Mouse (Mus musculus) cerebellum, adult 2 months (tissue): ENCODE data around the gene Runx1. TPM values are rescaled to one million over a fixed set of nuclear protein-coding genes. Genes with fewer than 3 reads are reported as not detected.

ENCODE experiments used
- DNase-seq, 2 experiments: peaks; one replicate each; pipeline ENCODE4 v3.0.0; 2021
- H3K27ac ChIP-seq: fragments of 200-500 bp; 2 replicates; pipeline ENCODE4 v1.5.1; 2012; ENCODE audit warnings: low read length, control low read depth, inconsistent platforms; ENCODE audit not compliant: insufficient read depth
- H3K27me3 ChIP-seq: fragments of 200-500 bp; 2 replicates; pipeline ENCODE4 v1.6.1; 2012; ENCODE audit warnings: inconsistent platforms, mild to moderate bottlenecking, low read length, moderate library complexity; ENCODE audit not compliant: control insufficient read depth, insufficient read depth
- H3K4me1 ChIP-seq: fragments of 200-500 bp; 2 replicates; pipeline ENCODE4 v1.6.1; 2011; ENCODE audit warnings: low read length; ENCODE audit not compliant: control insufficient read depth, insufficient read depth
- H3K4me3 ChIP-seq: fragments of 200-500 bp; replicated peaks from 2 replicates; pipeline ENCODE3; 2011; ENCODE audit warnings: mild to moderate bottlenecking, low read depth, low read length, control low read depth; ENCODE audit not compliant: insufficient read depth
- CTCF ChIP-seq: fragments of 200-500 bp; IDR thresholded peaks from 2 replicates; pipeline ENCODE4 v1.5.1; 2011; ENCODE audit warnings: low read depth, mild to moderate bottlenecking, control low read depth, low read length, moderate library complexity, borderline replicate concordance; ENCODE audit not compliant: insufficient read depth
- POLR2A ChIP-seq: fragments of 200-500 bp; IDR thresholded peaks from 2 replicates; pipeline ENCODE4 v1.6.1; 2011; ENCODE audit warnings: low read length, control low read depth, borderline replicate concordance; ENCODE audit not compliant: insufficient read depth
- WGBS: fragments of 180-500 bp; shearing (Covaris S2); methylation state at CpG from one replicate; pipeline ENCODE4 v1.1.7; 2018; 5-methylcytosine and 5-hydroxymethylcytosine counted together
- polyA plus RNA-seq: library from polyadenylated mRNA; depleted of rRNA; stranded (reverse); fragments of >200 nt; gene quantifications from 2 replicates; pipeline ENCODE4 v1.2.3, GENCODE M21; 2012

Runx1 gene
- polyA plus RNA-seq, 1 experiment: 0.52 TPM

- H3K4me1 ChIP-seq: no peaks in the 10 kb centered on the region
- H3K27ac ChIP-seq: no peak overlapping the region
- H3K27me3 ChIP-seq: no peaks in the 10 kb centered on the region
- 92% methylated on average over 2 of the region's 2 CpGs for WGBS
- no peak for DNase-seq
- no peak overlapping the region for H3K4me3 ChIP-seq
- TF ChIP-seq POLR2A (no peak), CTCF (no peak)
These were observed 10.8 kb downstream of the Runx1 start for GRCm38 (mm10) chr16:92815195-92815527.

- 86% methylated on average over 5 of the region's 5 CpGs for WGBS
- no peak overlapping the region for H3K27ac ChIP-seq
- no peaks in the 10 kb centered on the region for H3K27me3 ChIP-seq
- no peak for TF ChIP-seq POLR2A
- no peaks in the 10 kb centered on the region for H3K4me1 ChIP-seq
- H3K4me3 ChIP-seq: no peak overlapping the region
- DNase-seq: no peak
These were observed 11.4 kb downstream of the Runx1 start for GRCm38 (mm10) chr16:92814366-92815194.

GRCm38 (mm10) chr16:92812405-92812804 is 13.5 kb downstream of the Runx1 start:
- TF ChIP-seq CTCF: no peak
- TF ChIP-seq POLR2A: no peak
- no peak overlapping the region for H3K4me3 ChIP-seq
- no peaks in the 10 kb centered on the region for H3K4me1 ChIP-seq
- H3K27ac ChIP-seq: no peak overlapping the region
- 83% methylated on average over 3 of the region's 3 CpGs for WGBS
- no peaks in the 10 kb centered on the region for H3K27me3 ChIP-seq
- DNase-seq: no peak

GRCm38 (mm10) chr16:92810568-92811240 is 15.2 kb downstream of the Runx1 start:
- WGBS: 95% methylated on average over 8 of the region's 8 CpGs
- no peak for TF ChIP-seq POLR2A
- no peak for TF ChIP-seq CTCF
- Histone ChIP-seq H3K27ac (no peak overlapping the region), H3K27me3 (no peaks in the 10 kb centered on the region), H3K4me1 (no peaks in the 10 kb centered on the region), H3K4me3 (no peak overlapping the region)
- DNase-seq: no peak

- TF ChIP-seq POLR2A: no peak
- TF ChIP-seq CTCF: no peak
- WGBS: 84% methylated on average over 8 of the region's 8 CpGs
- Histone ChIP-seq H3K27ac (no peak overlapping the region), H3K27me3 (no peaks in the 10 kb centered on the region), H3K4me3 (no peak overlapping the region), H3K4me1 (no peaks in the 10 kb centered on the region)
- DNase-seq: no peak
These were observed 18.2 kb downstream of the Runx1 start for GRCm38 (mm10) chr16:92807772-92808171.

- TF ChIP-seq POLR2A (no peak), CTCF (no peak)
- no peak overlapping the region for H3K27ac ChIP-seq
- WGBS: 92% methylated on average over 7 of the region's 7 CpGs
- no peak for DNase-seq
- no peaks in the 10 kb centered on the region for H3K4me1 ChIP-seq
- H3K4me3 ChIP-seq: no peak overlapping the region
- no peaks in the 10 kb centered on the region for H3K27me3 ChIP-seq
These were observed 22.8 kb downstream of the Runx1 start for GRCm38 (mm10) chr16:92803076-92803580.

GRCm38 (mm10) chr16:92801567-92801966 is 24.4 kb downstream of the Runx1 start:
- H3K27me3 ChIP-seq: no peaks in the 10 kb centered on the region
- no peak overlapping the region for H3K4me3 ChIP-seq
- no peak overlapping the region for H3K27ac ChIP-seq
- H3K4me1 ChIP-seq: no peaks in the 10 kb centered on the region
- no peak for TF ChIP-seq POLR2A
- TF ChIP-seq CTCF: no peak
- WGBS: 83% methylated on average over 12 of the region's 12 CpGs
- DNase-seq: no peak

- DNase-seq: no peak
- TF ChIP-seq POLR2A (no peak), CTCF (no peak)
- Histone ChIP-seq H3K4me3 (no peak overlapping the region), H3K27ac (no peak overlapping the region), H3K4me1 (no peaks in the 10 kb centered on the region), H3K27me3 (no peaks in the 10 kb centered on the region)
- 83% methylated on average over 5 of the region's 5 CpGs for WGBS
These were observed 25.1 kb downstream of the Runx1 start for GRCm38 (mm10) chr16:92800845-92801244.
